Mouse (Mus musculus) myocyte (in vitro differentiated cells): ENCODE results near the gene Olfr175-ps1.

Experiments used
- CEBPB ChIP-seq: IDR thresholded peaks from 2 replicates; pipeline ENCODE4 v1.6.1; 2011; ENCODE audit warnings: mild to moderate bottlenecking, moderate library complexity; ENCODE audit not compliant: poor library complexity, insufficient read depth, severe bottlenecking
- E2F4 ChIP-seq: IDR thresholded peaks from one replicate; pipeline ENCODE4 v1.6.1; 2011; ENCODE audit warnings: mild to moderate bottlenecking, control low read depth, moderate library complexity; ENCODE audit not compliant: insufficient read depth
- MAX ChIP-seq: IDR thresholded peaks from one replicate; pipeline ENCODE4 v1.6.1; 2011; ENCODE audit warnings: low read depth, mild to moderate bottlenecking, control low read depth
- POLR2A ChIP-seq: IDR thresholded peaks from one replicate; pipeline ENCODE4 v1.6.1; 2011; ENCODE audit warnings: low read depth, mild to moderate bottlenecking, control low read depth, moderate library complexity; ENCODE audit not compliant: insufficient read length
- POLR2AphosphoS2 ChIP-seq: IDR thresholded peaks from one replicate; pipeline ENCODE4 v1.6.1; 2011; ENCODE audit warnings: low read depth, control low read depth; ENCODE audit not compliant: insufficient read length
- TCF12 ChIP-seq: IDR thresholded peaks from one replicate; pipeline ENCODE4 v1.6.1; 2011; ENCODE audit warnings: mild to moderate bottlenecking, control low read depth; ENCODE audit not compliant: poor library complexity, insufficient read depth, severe bottlenecking
- USF1 ChIP-seq: IDR thresholded peaks from one replicate; pipeline ENCODE4 v1.6.1; 2011; ENCODE audit warnings: low read depth, mild to moderate bottlenecking, control low read depth, moderate library complexity

GRCm38 (mm10) chr16:58800168-58800567 is 26.4 kb downstream of the Olfr175-ps1 start, which contains the start of gene Olfr173:
- TF ChIP-seq POLR2A, result no peak
- no peak for TF ChIP-seq TCF12
- no peak for TF ChIP-seq USF1
- TF ChIP-seq MAX, result no peak
- TF ChIP-seq E2F4, result no peak
- no peak for TF ChIP-seq POLR2AphosphoS2
- no peak for TF ChIP-seq CEBPB
